Mouse (Mus musculus): Measurements from ENCODE around the gene Trub2.
A peak's percentile ranks its signal among the peaks of the same experiment; 100 is the strongest.
"Not testable (repeated sequence)": the region's sequence is repeated elsewhere in the genome, so short reads cannot be mapped to it uniquely, and the experiment has no call there.

The Trub2 gene

DNA sequence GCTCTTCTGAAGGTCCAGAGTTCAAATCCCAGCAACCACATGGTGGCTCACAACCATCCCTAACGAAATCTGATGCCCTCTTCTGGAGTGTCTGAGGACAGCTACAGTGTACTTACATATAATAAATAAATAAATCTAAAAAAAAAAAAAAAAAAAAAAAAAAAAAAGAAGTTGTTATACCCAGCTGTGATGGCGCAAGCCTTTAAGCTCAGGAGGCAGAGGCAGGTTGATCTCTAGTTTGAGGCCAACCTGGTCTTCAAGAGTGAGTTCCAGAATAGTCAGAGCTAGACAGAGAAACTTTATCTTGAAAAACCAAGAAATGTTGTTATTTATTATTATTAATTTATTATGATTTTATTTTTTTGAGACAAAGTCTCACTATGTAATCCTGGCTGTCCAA, 7.0 kb downstream of the Trub2 start:
- not testable (repeated sequence) for DNase-seq (ENCODE audit: inconsistent age in 2 of 2, low spot score in 1 of 2)

DNA sequence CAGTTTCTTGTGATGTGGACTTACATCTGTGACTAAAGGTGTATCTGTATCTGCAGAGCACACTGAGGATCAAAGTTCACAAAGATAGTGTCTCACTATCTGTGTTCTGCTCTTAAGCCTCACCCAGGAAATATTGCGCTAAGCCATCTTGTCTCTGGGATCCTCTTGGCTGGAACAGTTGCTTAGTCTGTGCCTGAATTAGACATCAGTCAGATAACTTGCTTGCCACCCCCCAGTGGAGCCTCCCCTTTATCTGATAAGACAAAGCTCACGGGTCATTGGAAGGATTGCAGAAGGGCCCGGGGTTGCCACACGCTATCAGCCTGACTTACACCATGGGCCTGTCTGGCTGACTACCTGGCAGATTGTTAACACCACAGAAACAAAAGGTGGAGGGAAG, 15.0 kb downstream of the Trub2 start:
- no peak for DNase-seq (ENCODE audit: inconsistent age in 2 of 2, low spot score in 1 of 2)

DNA sequence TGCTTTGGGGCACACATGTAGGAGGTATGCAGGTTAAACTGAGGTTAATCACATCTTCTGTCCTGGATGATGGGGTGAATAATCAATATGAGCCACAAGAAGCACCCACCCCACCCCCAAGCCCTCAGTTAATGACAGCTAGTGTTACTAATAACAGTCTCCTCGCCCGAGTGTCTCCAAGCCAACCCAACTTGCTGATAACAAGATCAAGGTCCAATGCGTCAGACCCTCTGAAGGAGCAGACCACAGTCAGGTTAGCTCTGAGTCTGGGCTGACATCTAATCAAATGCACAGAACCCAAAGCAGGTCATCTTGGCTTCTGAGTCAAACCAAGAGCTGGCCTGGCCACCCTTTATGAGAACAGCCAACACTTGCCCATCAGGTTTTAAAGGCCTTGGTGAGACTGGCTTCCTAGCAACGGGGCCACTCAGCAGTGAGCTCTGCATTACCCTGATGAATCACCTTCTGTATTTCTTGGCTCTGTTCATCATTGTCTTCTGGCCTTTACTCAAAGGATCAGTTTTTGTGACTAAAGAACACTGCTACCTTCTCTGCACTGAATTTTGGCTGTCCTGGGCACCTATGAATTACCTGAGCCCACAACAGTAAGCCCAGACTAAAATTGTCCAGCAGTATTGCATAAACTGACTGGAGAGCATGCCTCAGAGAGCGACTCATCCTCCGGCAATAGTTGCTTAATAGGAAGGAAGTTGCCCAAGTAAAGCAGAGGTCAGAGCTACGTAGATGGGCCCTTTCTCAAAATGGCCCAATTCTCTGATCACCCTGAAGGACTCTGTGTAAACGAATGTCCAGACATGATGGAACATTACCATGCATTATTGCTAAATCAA, 16.5 kb downstream of the Trub2 start:
- peak; percentile 70 to 89 for DNase-seq (ENCODE audit: inconsistent age in 2 of 2, low spot score in 1 of 2)

DNA sequence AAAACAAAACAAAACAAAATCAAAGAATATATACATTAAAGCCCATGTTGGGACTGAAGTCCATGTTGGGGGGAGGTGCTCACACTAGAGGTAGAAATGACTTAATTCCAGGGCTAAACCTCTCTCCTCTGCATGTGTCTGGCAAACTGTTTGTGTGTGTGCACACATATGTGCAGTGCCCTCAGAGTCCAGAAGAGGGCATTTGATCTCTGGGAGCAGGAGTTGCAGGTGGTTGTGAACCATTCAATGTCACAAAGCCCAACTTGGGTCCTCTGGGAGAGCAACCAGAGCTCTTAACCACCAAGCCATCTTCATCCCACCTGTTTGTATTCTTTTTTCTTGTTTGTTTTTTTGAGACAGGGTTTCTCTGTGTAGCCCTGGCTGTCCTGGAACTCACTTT, 18.1 kb downstream of the Trub2 start:
- DNase-seq (ENCODE audit: inconsistent age in 2 of 2, low spot score in 1 of 2), result no peak

DNA sequence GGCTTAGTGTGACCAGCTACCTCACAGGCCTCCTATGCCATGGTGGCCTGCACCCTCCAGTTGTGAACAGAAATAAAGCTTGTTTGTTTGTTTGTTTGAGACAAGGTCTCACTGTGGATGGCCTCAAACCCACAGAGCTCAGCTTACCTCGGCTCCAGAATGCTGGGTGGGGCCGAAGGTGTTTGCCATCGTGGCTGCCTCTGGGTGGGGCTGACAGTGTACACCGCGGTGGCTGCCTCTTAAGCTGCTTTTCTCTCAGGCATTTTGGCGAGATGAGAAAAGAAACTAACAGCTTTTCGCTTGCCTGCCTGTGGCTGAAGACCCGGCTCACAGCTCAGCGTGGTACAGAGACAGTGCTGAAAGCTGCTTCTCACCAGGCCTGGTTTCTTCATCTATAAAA, 19.4 kb downstream of the Trub2 start:
- no peak for DNase-seq (ENCODE audit: inconsistent age in 2 of 2, low spot score in 1 of 2)

DNA sequence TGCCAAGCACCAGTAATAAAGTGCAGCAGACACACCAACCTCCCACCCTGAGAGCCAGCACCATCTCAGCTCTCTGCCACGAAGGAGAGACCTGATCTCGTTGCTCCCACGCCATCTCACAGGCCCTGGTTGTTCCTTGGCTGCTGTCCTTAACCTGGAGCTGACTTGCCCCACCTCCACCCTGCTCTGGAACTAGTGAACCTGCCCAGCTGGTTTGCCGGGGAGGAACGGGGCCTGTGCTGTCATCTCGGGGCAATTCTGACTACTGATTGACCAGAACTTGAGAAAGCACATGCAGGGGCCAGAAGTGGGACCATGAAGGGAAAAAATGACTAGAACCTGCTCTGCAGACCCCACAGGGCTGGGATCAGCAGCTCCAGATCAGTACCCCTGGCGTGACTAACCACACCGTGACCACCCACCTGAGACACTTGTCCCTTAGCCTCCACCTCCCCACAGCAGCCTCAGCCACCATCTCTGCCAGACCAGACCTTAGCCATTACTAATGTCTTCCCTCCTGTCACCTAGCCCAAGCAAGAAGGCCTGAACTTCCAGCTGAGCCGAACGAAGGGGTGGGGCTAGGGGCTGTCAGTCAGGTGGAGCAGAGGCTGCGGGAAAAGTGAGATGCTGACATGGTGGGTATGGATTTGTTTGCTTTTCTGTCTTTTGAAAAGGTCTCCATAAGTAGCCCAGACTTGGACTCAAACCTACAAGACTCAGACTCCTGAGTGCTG, 20.2 kb downstream of the Trub2 start:
- no peak for DNase-seq (ENCODE audit: inconsistent age in 2 of 2, low spot score in 1 of 2)

DNA sequence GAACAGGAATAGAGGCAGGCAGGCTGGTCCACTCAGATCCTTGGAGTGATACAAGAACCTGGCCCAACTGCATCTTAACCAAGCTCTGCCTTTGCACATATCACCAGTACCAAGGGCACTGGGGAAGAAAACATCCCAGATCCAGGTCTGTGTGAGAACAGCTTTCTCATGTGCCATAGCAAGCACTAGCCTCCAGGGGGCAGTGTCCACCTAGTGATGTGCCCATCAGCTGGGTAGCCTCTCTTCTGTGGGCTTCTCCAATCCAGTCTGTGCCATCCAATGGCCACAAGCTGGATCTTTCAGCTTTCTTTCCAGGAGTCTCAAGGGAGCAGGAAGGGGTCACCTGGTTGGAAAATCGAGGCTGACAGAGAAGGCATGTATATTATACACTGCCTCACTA, 23.5 kb downstream of the Trub2 start:
- peak; percentile 66 to 89 for DNase-seq (ENCODE audit: inconsistent age in 2 of 2, low spot score in 1 of 2)

DNA sequence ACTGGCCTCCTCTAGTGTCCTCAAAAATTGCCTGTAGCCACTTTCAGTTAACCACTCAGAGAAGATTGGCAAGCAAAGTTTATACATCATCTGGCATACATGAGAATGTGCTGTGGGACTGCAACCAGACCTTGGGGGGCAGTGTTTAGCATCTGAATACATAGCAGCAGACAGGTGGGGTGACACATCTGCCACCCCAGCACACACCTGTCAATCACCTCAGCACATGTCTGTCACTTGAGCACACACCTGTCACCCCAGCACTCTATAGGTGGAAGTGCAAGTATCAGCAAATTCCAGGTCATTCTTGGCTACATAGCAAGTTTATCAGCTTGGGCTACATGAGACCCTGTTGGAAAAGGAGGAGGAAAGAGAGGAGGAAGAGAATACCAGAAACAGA, 32.6 kb downstream of the Trub2 start:
- DNase-seq (ENCODE audit: inconsistent age in 2 of 2, low spot score in 1 of 2), result no peak

DNA sequence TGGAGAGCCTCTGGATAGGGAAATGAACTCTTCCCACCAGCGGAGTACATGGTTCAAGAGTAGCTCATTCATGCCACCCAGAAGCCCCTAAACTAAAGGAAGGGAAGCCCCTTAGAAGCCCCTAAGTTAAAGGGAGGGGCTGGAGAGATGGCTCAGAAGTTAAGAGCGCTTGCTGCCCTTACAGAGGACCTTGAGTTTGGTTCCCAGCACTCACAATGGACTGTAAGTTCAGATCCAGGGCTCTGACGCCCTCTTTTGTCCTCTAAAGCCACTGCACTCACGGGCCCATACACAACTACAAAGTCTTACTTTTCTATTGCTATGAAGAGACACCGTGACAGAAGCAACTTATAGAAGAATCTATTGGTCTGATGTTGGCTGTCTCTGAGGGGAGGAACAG, 35.9 kb downstream of the Trub2 start:
- no peak for DNase-seq (ENCODE audit: inconsistent age in 2 of 2, low spot score in 1 of 2)

DNA sequence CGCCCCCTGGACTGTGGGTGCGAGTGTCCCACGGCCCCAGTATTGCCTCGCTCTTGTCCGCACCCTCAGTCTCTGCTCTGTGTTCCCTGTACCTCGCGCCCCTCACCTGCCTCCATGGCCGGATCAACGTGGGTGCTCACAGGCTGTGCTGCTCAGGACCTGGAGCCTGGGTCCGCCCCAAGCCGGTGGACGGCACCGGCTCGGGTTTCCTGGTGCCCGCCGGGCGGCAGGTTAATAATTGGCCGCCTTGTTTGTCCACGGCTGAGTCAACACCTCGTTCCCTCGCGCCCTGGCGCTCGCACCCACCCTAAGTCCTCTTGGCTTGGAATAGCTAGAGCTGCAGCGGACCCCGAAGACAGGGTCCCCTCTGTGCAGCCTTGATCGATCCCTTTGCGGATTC, 36.8 kb downstream of the Trub2 start, which contains the start of gene Gm13420:
Gene Gm13420 (minus strand): TSS at position 189 of the 400 bp plus-strand sequence.
- DNase-seq (ENCODE audit: inconsistent age in 2 of 2, low spot score in 1 of 2), result no peak

DNA sequence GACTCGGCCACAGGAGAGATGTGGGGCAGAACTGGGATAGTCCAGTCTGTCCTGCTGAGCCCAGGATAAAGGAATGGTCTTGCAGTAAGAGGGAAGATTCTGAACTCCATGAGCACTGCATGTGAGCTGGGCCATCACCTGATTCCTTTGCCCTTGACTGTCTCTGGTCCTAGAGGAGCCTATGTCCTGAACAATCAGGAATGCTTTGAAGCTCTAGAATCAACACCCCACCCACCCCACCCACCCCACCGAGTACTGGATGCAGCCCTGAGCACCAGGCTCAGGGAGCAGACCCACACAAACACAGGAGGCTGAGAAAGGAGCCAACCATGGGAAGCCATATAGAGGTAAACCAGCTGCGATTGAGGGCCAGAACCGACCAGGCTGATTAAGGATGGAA, 39.8 kb downstream of the Trub2 start:
- no peak for DNase-seq (ENCODE audit: inconsistent age in 2 of 2, low spot score in 1 of 2)

DNA sequence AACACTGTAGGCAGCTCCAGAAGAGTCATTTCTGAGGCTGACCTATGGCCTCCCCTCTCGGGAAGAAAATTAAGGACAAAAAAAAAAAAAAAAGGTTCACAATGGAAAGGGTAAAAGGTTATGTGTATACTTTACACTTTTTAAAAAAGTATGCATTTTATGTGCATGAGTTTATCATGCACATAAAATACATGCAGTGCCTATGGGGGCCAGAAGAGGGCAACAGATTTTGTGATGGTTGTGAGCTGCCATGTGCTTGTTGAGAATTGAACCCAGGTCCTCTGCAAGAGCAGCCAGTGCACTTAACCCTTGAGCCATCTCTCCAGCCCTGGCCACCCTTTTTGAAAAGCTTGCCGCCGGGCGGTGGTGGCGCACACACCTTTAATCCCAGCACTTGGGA, 40.5 kb downstream of the Trub2 start:
- no peak for DNase-seq (ENCODE audit: inconsistent age in 2 of 2, low spot score in 1 of 2)

DNA sequence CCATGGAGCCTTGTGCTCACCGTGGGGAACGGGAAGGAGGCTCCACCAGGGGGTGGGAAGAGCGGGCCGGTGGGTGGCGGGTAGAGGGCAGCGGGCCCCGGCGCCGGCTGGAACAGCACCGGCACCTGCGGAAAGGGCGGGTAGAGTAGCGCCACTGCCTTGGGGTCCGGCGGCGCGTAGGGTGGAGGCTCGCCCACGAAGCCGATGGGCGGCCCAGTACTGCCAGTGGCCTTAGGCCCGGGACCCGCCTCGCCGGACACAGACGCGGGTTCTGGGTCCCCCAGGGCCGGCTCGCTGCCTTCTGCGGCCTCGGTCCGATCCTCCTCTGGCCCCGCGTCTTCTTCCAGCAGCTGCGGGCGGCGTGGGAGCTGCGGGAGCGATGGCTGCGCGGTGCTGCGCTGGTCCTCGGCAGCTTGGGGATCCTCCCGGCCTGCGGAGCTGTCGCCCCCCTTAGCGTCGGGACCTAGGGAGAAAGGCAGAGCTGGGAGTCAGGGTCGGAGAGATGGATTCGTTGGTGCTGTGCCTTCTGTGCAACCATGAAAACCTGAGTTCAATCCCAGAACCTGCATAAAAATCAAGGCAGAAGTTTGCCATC, 41.0 kb downstream of the Trub2 start:
- DNase-seq (ENCODE audit: inconsistent age in 2 of 2, low spot score in 1 of 2), result no peak

DNA sequence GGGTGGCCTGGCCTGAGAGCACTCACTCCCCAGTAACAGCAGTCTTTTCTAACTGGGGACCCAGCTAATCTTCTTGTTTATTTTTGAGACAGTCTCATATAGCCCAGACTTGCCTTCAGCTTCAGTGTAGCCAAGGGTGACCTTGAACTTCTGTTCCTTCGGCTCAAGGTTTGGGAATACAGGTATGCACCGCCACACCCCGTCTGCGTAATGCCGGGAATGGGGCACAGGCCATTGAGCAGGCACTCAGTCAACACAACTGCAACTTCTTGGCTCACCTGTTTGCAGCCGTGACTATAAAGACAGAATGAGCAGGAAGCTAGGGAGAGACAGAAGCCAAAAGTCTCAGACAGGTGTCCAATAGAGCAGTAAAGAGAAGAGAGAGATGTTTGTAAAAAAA, 44.0 kb downstream of the Trub2 start:
- DNase-seq (ENCODE audit: inconsistent age in 2 of 2, low spot score in 1 of 2), result no peak

DNA sequence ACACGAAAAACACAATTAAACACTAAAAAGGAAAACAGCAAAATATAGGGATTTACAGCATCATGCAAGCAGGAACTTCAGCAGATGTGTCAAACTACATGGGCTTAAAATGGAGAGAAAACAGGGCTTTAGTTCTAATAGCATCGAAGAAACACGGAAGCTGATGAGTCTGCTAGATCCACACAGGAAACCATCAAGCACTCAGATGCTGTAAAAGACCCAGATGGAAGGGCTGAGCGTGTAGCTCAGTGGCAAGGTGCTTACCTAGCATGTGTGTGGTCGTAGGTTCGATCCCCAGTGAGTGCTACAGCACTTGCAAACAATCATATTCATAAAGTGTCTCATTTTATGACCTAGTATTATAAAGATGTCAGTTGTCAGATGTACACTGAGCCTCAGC, 47.1 kb downstream of the Trub2 start:
- no peak for DNase-seq (ENCODE audit: inconsistent age in 2 of 2, low spot score in 1 of 2)

DNA sequence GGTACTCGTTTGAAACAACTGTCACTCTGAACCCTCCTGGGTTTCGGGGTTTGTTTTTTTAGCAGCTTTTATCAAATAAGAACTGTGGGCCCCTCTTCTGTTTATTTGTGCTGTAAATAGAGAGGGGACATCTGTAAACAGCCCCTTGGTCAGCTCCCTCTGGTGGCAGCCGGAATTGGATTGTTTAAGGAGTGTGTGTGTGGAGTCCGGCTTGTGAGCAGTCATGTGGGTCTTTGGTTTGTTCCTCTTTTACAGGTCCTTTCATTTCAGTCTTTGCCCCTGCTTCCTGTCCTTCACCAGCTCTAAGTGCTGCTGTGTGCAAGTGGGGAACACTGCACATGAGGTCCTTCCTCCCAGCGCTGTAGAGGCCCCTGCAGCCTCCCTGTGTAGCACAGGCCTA, 48.9 kb downstream of the Trub2 start:
- no peak for DNase-seq (ENCODE audit: inconsistent age in 2 of 2, low spot score in 1 of 2)

DNA sequence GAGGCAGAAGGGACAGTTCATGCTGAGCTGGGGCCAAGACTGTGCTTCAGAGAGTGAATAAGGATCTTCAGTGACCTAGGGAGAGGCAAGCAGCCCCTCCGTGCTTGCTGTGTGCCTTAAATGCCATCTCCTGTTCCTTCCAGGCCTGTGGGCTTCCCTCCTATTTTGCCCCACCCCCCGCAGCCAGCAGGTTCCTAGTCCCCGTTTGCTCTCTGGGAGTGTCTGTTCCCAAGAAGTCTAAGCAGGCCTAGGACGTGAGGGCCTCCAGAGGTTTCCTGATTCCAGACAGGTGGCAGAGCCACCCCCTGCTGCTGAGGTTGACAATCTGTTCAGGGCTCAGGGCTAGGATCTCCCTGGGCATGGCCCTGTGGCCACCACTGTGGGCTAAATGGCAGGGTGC, 49.5 kb downstream of the Trub2 start:
- DNase-seq (ENCODE audit: inconsistent age in 2 of 2, low spot score in 1 of 2), result no peak

DNA sequence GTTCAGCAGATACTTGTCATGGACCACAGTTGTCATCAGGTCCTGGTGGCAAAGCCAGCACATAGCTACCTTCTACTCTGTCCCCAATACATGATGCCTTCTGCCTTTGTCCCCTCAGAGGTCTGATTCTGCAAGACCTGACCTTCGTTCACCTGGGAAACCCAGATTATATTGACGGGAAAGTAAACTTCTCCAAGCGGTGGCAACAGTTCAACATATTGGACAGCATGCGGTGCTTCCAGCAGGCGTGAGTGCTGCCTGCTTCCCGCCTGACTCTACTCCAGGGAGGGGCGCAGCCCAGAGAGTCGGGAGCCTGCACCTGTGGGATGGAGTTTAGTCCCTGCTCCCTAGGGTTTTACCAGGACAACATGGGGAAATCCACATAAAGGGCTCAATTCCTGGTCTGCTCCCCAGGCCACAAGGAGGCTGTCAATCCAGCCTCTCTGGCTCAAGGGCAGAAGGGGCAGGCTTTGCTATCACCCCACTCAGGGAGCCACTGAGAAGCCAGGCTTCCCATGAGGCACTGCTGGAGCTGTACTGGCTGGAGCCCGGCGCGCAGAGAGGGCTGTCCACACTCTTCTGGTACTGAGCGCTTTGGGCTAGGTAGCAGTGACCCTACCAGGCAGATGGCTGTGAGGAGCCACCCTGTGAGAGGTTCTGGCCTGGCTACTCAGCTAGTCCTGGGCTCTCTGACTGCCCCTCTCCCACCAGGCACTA, 50.9 kb downstream of the Trub2 start:
- DNase-seq (ENCODE audit: inconsistent age in 2 of 2, low spot score in 1 of 2), result no peak

DNA sequence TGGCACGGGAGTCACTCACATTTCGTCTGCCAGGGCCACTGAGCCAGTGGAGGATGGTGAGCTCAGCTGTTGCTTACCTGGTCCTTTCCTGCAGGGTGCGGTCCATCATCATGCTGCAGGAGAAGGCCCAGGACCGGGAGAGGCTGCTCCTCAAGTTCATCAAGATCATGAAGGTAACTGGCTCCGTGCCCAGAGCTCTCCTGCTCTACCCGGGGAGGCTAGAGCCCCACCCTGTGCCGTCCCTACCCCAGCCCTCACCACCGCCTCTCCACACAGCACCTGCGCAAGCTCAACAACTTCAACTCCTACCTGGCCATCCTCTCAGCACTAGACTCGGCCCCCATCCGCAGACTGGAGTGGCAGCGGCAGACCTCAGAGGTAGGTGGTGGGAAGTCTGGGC, 52.6 kb downstream of the Trub2 start:
- no peak for DNase-seq (ENCODE audit: inconsistent age in 2 of 2, low spot score in 1 of 2)

DNA sequence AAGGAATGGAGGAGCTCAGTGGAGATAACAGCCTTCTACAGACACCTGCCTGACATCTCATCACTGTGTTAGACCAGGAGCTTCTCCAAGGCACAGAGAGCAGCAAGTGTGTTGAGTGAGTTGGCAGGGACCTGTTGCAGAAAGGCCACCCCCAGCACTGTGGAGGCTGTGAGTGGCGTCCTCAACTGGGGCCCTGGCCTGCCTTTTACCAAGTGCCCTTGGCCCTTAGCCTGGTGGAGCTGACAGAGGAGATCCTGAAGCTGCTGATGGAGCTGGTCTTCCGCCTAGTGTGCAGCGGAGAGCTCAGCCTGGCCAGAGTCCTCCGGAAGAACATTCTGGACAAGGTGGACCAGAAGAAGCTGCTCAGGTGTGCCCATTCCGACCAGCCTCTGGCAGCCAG, 55.0 kb downstream of the Trub2 start:
- no peak for DNase-seq (ENCODE audit: inconsistent age in 2 of 2, low spot score in 1 of 2)

DNA sequence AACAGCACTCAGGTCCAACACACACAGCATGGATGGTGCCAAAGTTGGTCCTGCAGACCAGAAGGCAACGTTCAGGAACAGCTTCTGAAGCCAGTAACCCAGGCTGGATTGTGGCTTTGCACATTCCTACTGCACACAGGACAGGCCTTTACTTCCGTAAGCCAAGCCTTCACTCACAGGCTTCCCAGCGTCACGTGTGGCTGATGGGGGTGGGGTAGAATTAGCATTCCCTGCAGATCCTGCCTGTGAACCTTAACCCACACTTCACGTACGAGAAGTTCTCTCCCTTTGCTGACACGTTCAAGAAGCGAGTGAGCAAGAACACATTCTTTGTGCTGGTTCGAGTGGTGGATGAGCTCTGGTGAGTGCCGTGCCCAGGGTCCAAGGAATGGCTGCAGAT, 55.7 kb downstream of the Trub2 start:
- no peak for DNase-seq (ENCODE audit: inconsistent age in 2 of 2, low spot score in 1 of 2)

All from adrenal gland, adult (tissue).